Mouse (Mus musculus) liver, adult 2 months (tissue): ENCODE measurements at regions not wholly inside any gene's neighbourhood (a gene's known extent, or its start where the extent isn't known, plus 50 kb on each side); places are given as distances from the start of the nearest gene placed in this dataset.

Source experiments
- CTCF ChIP-seq: fragments of 200-500 bp; IDR thresholded peaks from 2 replicates; pipeline ENCODE4 v1.5.1; 2011; ENCODE audit warnings: low read depth, low read length, control low read depth
- POLR2A ChIP-seq: fragments of 200-500 bp; IDR thresholded peaks from 2 replicates; pipeline ENCODE4 v1.6.1; 2011; ENCODE audit warnings: low read length, control low read depth; ENCODE audit not compliant: insufficient read depth; ENCODE audit errors: extremely low read depth

GRCm38 (mm10) chr13:43941731-43942130 is 157.2 kb downstream of the Cd83 start:
- no peak for TF ChIP-seq POLR2A
- no peak for TF ChIP-seq CTCF
